Mouse (Mus musculus): ENCODE measurements around the gene Phf24. TPM values are rescaled to one million over a fixed set of nuclear protein-coding genes. Genes with fewer than 3 reads are reported as not detected.

Phf24 gene
- polyA plus RNA-seq, 1 experiment from 2014 or later: 33.6 TPM

- Histone ChIP-seq H3K4me3 (replicated peaks; ENCODE audit: low read length) (no peak overlapping the region), H3K36me3 (ENCODE audit: control insufficient read depth, insufficient read depth) (no peaks in the 10 kb centered on the region), H3K9ac (replicated peaks; ENCODE audit: low read depth, low read length) (no peak overlapping the region), H3K4me2 (ENCODE audit: low read length) (no peak overlapping the region), H3K4me1 (replicated peaks; ENCODE audit: control insufficient read depth, insufficient read depth, low read length) (no peaks in the 10 kb centered on the region), H3K27me3 (replicated peaks; ENCODE audit: control insufficient read depth, insufficient read depth, low read length) (no peaks in the 10 kb centered on the region), H3K27ac (ENCODE audit: low read length) (no peak overlapping the region), H3K9me3 (ENCODE audit: control insufficient read depth, low read length) (no peaks in the 10 kb centered on the region)
- ATAC-seq: no peak
- WGBS: 85% methylated on average over 16 of the region's 16 CpGs
These were observed 36.4 kb upstream of the Phf24 start for GRCm38 (mm10) chr4:42879829-42880676.

GRCm38 (mm10) chr4:42880677-42880948, 35.8 kb upstream of the Phf24 start:
- Histone ChIP-seq H3K4me3 (replicated peaks; ENCODE audit: low read length) (no peak overlapping the region), H3K9me3 (ENCODE audit: control insufficient read depth, low read length) (no peaks in the 10 kb centered on the region), H3K36me3 (ENCODE audit: control insufficient read depth, insufficient read depth) (no peaks in the 10 kb centered on the region), H3K27me3 (replicated peaks; ENCODE audit: control insufficient read depth, insufficient read depth, low read length) (no peaks in the 10 kb centered on the region), H3K9ac (replicated peaks; ENCODE audit: low read depth, low read length) (no peak overlapping the region), H3K4me2 (ENCODE audit: low read length) (no peak overlapping the region), H3K4me1 (replicated peaks; ENCODE audit: control insufficient read depth, insufficient read depth, low read length) (no peaks in the 10 kb centered on the region), H3K27ac (ENCODE audit: low read length) (no peak overlapping the region)
- WGBS: 50% methylated on average over 1 of the region's 1 CpGs
- no peak for ATAC-seq

- 90% methylated on average over 6 of the region's 6 CpGs for WGBS
- H3K4me2 ChIP-seq (ENCODE audit: low read length): no peak overlapping the region
- no peak for ATAC-seq
These were observed 29.5 kb upstream of the Phf24 start for GRCm38 (mm10) chr4:42886926-42887325.

GRCm38 (mm10) chr4:42888806-42889205, 27.7 kb upstream of the Phf24 start:
- ATAC-seq: no peak
- Histone ChIP-seq H3K4me1 (replicated peaks; ENCODE audit: control insufficient read depth, insufficient read depth, low read length) (no peaks in the 10 kb centered on the region), H3K27ac (ENCODE audit: low read length) (no peak overlapping the region), H3K36me3 (ENCODE audit: control insufficient read depth, insufficient read depth) (no peaks in the 10 kb centered on the region), H3K9ac (replicated peaks; ENCODE audit: low read depth, low read length) (no peak overlapping the region), H3K9me3 (ENCODE audit: control insufficient read depth, low read length) (no peaks in the 10 kb centered on the region), H3K4me2 (ENCODE audit: low read length) (no peak overlapping the region), H3K27me3 (replicated peaks; ENCODE audit: control insufficient read depth, insufficient read depth, low read length) (no peaks in the 10 kb centered on the region), H3K4me3 (replicated peaks; ENCODE audit: low read length) (no peak overlapping the region)
- WGBS: 94% methylated on average over 6 of the region's 6 CpGs

More at GRCm38 (mm10) chr4:42886926-42887325, 29.5 kb upstream of the Phf24 start:
- Histone ChIP-seq H3K4me1 (replicated peaks; ENCODE audit: control insufficient read depth, insufficient read depth, low read length) (no peaks in the 10 kb centered on the region), H3K4me3 (replicated peaks; ENCODE audit: low read length) (no peak overlapping the region), H3K27ac (ENCODE audit: low read length) (no peak overlapping the region), H3K9me3 (ENCODE audit: control insufficient read depth, low read length) (no peaks in the 10 kb centered on the region), H3K36me3 (ENCODE audit: control insufficient read depth, insufficient read depth) (no peaks in the 10 kb centered on the region), H3K9ac (replicated peaks; ENCODE audit: low read depth, low read length) (no peak overlapping the region), H3K27me3 (replicated peaks; ENCODE audit: control insufficient read depth, insufficient read depth, low read length) (no peaks in the 10 kb centered on the region)

GRCm38 (mm10) chr4:42891176-42891575, 25.3 kb upstream of the Phf24 start:
- Histone ChIP-seq H3K4me2 (ENCODE audit: low read length) (no peak overlapping the region), H3K36me3 (ENCODE audit: control insufficient read depth, insufficient read depth) (no peaks in the 10 kb centered on the region), H3K9me3 (ENCODE audit: control insufficient read depth, low read length) (no peaks in the 10 kb centered on the region), H3K4me3 (replicated peaks; ENCODE audit: low read length) (no peak overlapping the region), H3K4me1 (replicated peaks; ENCODE audit: control insufficient read depth, insufficient read depth, low read length) (0 out of 2 replicates have a peak, but pooled peaks cover 6% of the 10 kb centered on the region), H3K27me3 (replicated peaks; ENCODE audit: control insufficient read depth, insufficient read depth, low read length) (no peaks in the 10 kb centered on the region), H3K9ac (replicated peaks; ENCODE audit: low read depth, low read length) (no peak overlapping the region), H3K27ac (ENCODE audit: low read length) (no peak overlapping the region)
- ATAC-seq: no peak
- 66% methylated on average over 7 of the region's 7 CpGs for WGBS

GRCm38 (mm10) chr4:42895118-42895517, 21.3 kb upstream of the Phf24 start:
- no peaks in the 10 kb centered on the region for H3K27me3 ChIP-seq (replicated peaks; ENCODE audit: control insufficient read depth, insufficient read depth, low read length)
- H3K4me1 ChIP-seq (replicated peaks; ENCODE audit: control insufficient read depth, insufficient read depth, low read length): 0 out of 2 replicates have a peak, but pooled peaks cover 6% of the 10 kb centered on the region
- peak; percentile 75 for ATAC-seq
- H3K9me3 ChIP-seq (ENCODE audit: control insufficient read depth, low read length): no peaks in the 10 kb centered on the region
- H3K4me2 ChIP-seq (ENCODE audit: low read length): no peak overlapping the region
- H3K36me3 ChIP-seq (ENCODE audit: control insufficient read depth, insufficient read depth): no peaks in the 10 kb centered on the region
- H3K4me3 ChIP-seq (replicated peaks; ENCODE audit: low read length): no peak overlapping the region
- H3K27ac ChIP-seq (ENCODE audit: low read length): no peak overlapping the region
- H3K9ac ChIP-seq (replicated peaks; ENCODE audit: low read depth, low read length): no peak overlapping the region
- 17% methylated on average over 7 of the region's 7 CpGs for WGBS

DNA sequence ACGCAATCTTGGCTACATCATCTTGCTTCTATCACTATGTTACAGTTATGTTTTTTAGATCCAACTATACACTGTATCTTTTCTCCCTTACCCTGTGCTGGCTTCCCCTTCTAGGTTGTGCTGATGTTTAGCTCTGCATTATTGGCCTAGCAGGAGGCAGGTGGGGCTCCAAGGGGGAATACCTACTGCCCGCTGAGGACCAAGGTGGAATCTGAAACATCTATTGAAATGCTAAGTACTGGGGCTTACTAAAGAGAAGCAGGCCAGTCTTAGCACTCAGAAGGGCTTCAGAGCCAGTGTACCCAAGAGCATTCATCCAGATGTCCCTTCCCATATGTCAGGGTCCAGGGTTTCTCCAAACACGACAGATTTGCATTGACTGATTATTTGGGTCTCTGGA, 17.5 kb upstream of the Phf24 start:
- Histone ChIP-seq H3K9ac (replicated peaks; ENCODE audit: low read depth, low read length) (no peak overlapping the region), H3K36me3 (ENCODE audit: control insufficient read depth, insufficient read depth) (no peaks in the 10 kb centered on the region), H3K4me1 (replicated peaks; ENCODE audit: control insufficient read depth, insufficient read depth, low read length) (0 out of 2 replicates have a peak, but pooled peaks cover 6% of the 10 kb centered on the region), H3K27me3 (replicated peaks; ENCODE audit: control insufficient read depth, insufficient read depth, low read length) (no peaks in the 10 kb centered on the region), H3K27ac (ENCODE audit: low read length) (no peak overlapping the region), H3K4me3 (replicated peaks; ENCODE audit: low read length) (no peak overlapping the region), H3K9me3 (ENCODE audit: control insufficient read depth, low read length) (no peaks in the 10 kb centered on the region), H3K4me2 (ENCODE audit: low read length) (no peak overlapping the region)
- ATAC-seq: no peak
- 31% methylated on average over 3 of the region's 3 CpGs for WGBS

GRCm38 (mm10) chr4:42900878-42901277, 15.6 kb upstream of the Phf24 start:
- 65% methylated on average over 5 of the region's 5 CpGs for WGBS
- H3K9ac ChIP-seq (replicated peaks; ENCODE audit: low read depth, low read length): no peak overlapping the region
- H3K36me3 ChIP-seq (ENCODE audit: control insufficient read depth, insufficient read depth): no peaks in the 10 kb centered on the region
- H3K27ac ChIP-seq (ENCODE audit: low read length): no peak overlapping the region
- ATAC-seq: no peak
- H3K27me3 ChIP-seq (replicated peaks; ENCODE audit: control insufficient read depth, insufficient read depth, low read length): no peaks in the 10 kb centered on the region
- H3K4me3 ChIP-seq (replicated peaks; ENCODE audit: low read length): no peak overlapping the region
- H3K4me1 ChIP-seq (replicated peaks; ENCODE audit: control insufficient read depth, insufficient read depth, low read length): no peaks in the 10 kb centered on the region
- no peak overlapping the region for H3K4me2 ChIP-seq (ENCODE audit: low read length)
- no peaks in the 10 kb centered on the region for H3K9me3 ChIP-seq (ENCODE audit: control insufficient read depth, low read length)

DNA sequence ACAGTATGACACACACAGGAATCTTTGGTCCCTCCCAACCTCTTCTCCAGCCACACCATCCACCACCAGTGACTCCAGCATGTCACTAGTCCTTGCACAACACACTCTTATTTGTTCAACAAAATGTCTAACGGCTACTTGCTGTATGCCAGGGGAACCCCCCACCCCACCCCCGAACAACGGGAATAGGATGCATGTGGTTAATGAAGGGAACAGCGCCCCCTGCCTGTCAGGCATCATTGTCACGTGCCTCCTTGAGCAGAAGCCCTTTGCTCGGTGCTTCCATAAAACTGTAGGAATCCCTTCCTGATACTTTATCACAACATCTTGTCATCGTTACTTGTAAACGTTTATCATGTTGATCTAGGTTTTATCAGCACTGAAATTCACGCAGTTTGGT, 14.3 kb upstream of the Phf24 start:
- Histone ChIP-seq H3K4me3 (replicated peaks; ENCODE audit: low read length) (no peak overlapping the region), H3K9ac (replicated peaks; ENCODE audit: low read depth, low read length) (no peak overlapping the region), H3K4me1 (replicated peaks; ENCODE audit: control insufficient read depth, insufficient read depth, low read length) (no peaks in the 10 kb centered on the region), H3K27me3 (replicated peaks; ENCODE audit: control insufficient read depth, insufficient read depth, low read length) (no peaks in the 10 kb centered on the region), H3K27ac (ENCODE audit: low read length) (no peak overlapping the region), H3K4me2 (ENCODE audit: low read length) (no peak overlapping the region), H3K36me3 (ENCODE audit: control insufficient read depth, insufficient read depth) (no peaks in the 10 kb centered on the region), H3K9me3 (ENCODE audit: control insufficient read depth, low read length) (no peaks in the 10 kb centered on the region)
- 65% methylated on average over 9 of the region's 9 CpGs for WGBS
- ATAC-seq: no peak

- WGBS: 90% methylated on average over 5 of the region's 5 CpGs
These were observed 13.7 kb upstream of the Phf24 start for GRCm38 (mm10) chr4:42902730-42903129.

More at GRCm38 (mm10) chr4:42902730-42903129, 13.7 kb upstream of the Phf24 start:
- no peaks in the 10 kb centered on the region for H3K36me3 ChIP-seq (ENCODE audit: control insufficient read depth, insufficient read depth)
- H3K4me2 ChIP-seq (ENCODE audit: low read length): no peak overlapping the region
- H3K27me3 ChIP-seq (replicated peaks; ENCODE audit: control insufficient read depth, insufficient read depth, low read length): no peaks in the 10 kb centered on the region
- H3K9me3 ChIP-seq (ENCODE audit: control insufficient read depth, low read length): no peaks in the 10 kb centered on the region
- no peak overlapping the region for H3K4me3 ChIP-seq (replicated peaks; ENCODE audit: low read length)
- H3K9ac ChIP-seq (replicated peaks; ENCODE audit: low read depth, low read length): no peak overlapping the region
- ATAC-seq: no peak
- no peaks in the 10 kb centered on the region for H3K4me1 ChIP-seq (replicated peaks; ENCODE audit: control insufficient read depth, insufficient read depth, low read length)
- H3K27ac ChIP-seq (ENCODE audit: low read length): no peak overlapping the region

Data from forebrain, embryonic 16.5 days (tissue).